Mouse (Mus musculus): ENCODE data around the gene Adgrl2.

Gene Adgrl2

GRCm38 (mm10) chr3:148922618-148923095, 67.7 kb downstream of the Adgrl2 start:
- CTCF ChIA-PET, result no interaction called here

GRCm38 (mm10) chr3:148921966-148922587, 68.3 kb downstream of the Adgrl2 start:
- CTCF ChIA-PET, result no interaction called here

GRCm38 (mm10) chr3:148920881-148921280, 69.5 kb downstream of the Adgrl2 start:
- CTCF ChIA-PET, result no interaction called here

GRCm38 (mm10) chr3:148918425-148918824, 71.9 kb downstream of the Adgrl2 start:
- CTCF ChIA-PET, result no interaction called here

GRCm38 (mm10) chr3:148917837-148918236, 72.5 kb downstream of the Adgrl2 start:
- CTCF ChIA-PET, result no interaction called here

- CTCF ChIA-PET, result no interaction called here
Measured at GRCm38 (mm10) chr3:148916226-148916625, 74.1 kb downstream of the Adgrl2 start.

- CTCF ChIA-PET, result no interaction called here
Measured at GRCm38 (mm10) chr3:148912944-148913684, 77.2 kb downstream of the Adgrl2 start.

GRCm38 (mm10) chr3:148912536-148912935, 77.8 kb downstream of the Adgrl2 start:
- CTCF ChIA-PET, result no interaction called here

- CTCF ChIA-PET, result no interaction called here
Measured at GRCm38 (mm10) chr3:148907873-148908272, 82.5 kb downstream of the Adgrl2 start.

GRCm38 (mm10) chr3:148907024-148907778, 83.2 kb downstream of the Adgrl2 start:
- CTCF ChIA-PET, result no interaction called here

GRCm38 (mm10) chr3:148905906-148906779, 84.2 kb downstream of the Adgrl2 start:
- CTCF ChIA-PET, result no interaction called here

GRCm38 (mm10) chr3:148905435-148905834, 84.9 kb downstream of the Adgrl2 start:
- CTCF ChIA-PET, result no interaction called here

GRCm38 (mm10) chr3:148899857-148900256, 90.5 kb downstream of the Adgrl2 start:
- CTCF ChIA-PET, result interaction anchor here (0.7 kb wide), 1 partner anchor 18 kb away, joined by 3 read pairs; no protein-coding TSS in a partner anchor

- CTCF ChIA-PET, result interaction anchor here (0.7 kb wide), 1 partner anchor 17 kb away, joined by 3 read pairs; no protein-coding TSS in a partner anchor
Measured at GRCm38 (mm10) chr3:148899416-148899815, 90.9 kb downstream of the Adgrl2 start.

GRCm38 (mm10) chr3:148898535-148899250, 91.7 kb downstream of the Adgrl2 start:
- CTCF ChIA-PET, result interaction anchor here (1.2 kb wide), 1 partner anchor 200 kb away, joined by 3 read pairs; no protein-coding TSS in a partner anchor

- CTCF ChIA-PET, result interaction anchor here (0.6 kb wide), 1 partner anchor 15 kb away, joined by 5 read pairs; no protein-coding TSS in a partner anchor
Measured at GRCm38 (mm10) chr3:148896281-148896680, 94.1 kb downstream of the Adgrl2 start.

- CTCF ChIA-PET, result no interaction called here
Measured at GRCm38 (mm10) chr3:148895396-148896109, 94.8 kb downstream of the Adgrl2 start.

GRCm38 (mm10) chr3:148894867-148895266, 95.5 kb downstream of the Adgrl2 start:
- CTCF ChIA-PET, result no interaction called here

- CTCF ChIA-PET, result no interaction called here
Measured at GRCm38 (mm10) chr3:148887902-148888301, 102.5 kb downstream of the Adgrl2 start.

- CTCF ChIA-PET, result no interaction called here
Measured at GRCm38 (mm10) chr3:148886956-148887355, 103.4 kb downstream of the Adgrl2 start.

All from spleen, embryonic (tissue).